Mouse (Mus musculus) kidney, adult 2 months (tissue): Measurements from ENCODE around the gene Snx29.

Source experiments
- CTCF ChIP-seq: fragments of 200-500 bp; conservative IDR thresholded peaks from 2 replicates; pipeline ENCODE4 v1.5.1; 2011; ENCODE audit warnings: low read depth, mild to moderate bottlenecking, control low read depth, low read length, moderate library complexity, mixed read lengths; ENCODE audit not compliant: insufficient read depth, insufficient read length
- POLR2A ChIP-seq: fragments of 200-500 bp; IDR thresholded peaks from one replicate; pipeline ENCODE4 v1.6.1; 2011; ENCODE audit warnings: low read depth, low read length, control low read depth

DNA sequence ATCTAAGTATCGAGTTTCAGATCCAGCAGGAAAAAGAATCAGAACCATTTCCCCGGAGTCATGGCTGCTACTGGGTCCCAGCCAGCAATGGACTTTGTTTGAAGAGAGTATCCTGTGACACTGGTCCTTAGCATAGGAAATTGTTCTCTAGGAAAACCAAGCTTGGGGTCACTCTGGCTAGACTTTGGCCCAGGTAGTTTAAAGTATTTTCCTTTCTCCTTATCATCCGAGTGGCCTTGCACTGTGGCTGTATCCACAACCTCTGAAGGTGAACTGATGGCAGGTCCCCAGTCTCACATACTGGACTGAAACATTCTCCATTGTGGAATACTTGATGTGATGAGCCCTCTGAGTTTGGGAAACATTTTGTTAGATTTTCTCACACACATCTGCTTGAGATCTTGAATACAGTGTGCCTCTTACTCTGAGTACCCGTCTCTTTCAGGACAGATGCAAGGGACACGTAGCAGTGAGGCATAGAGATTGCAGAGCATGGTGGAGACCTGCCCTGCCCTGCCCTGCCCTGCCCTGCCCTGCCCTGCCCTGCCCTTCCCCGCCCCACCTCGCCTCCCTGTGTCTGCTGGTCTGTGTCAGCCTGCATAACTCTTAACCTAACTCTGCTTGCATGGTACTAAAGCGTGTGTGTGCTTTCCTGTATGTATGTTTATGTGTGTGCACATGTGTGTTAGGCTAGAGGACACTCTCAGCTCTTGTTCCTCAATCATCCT is 104.3 kb downstream of the Snx29 start:
- TF ChIP-seq CTCF: no peak
- TF ChIP-seq POLR2A: no peak
